Mouse (Mus musculus): ENCODE data around the gene BC052040.

Gene BC052040

DNA sequence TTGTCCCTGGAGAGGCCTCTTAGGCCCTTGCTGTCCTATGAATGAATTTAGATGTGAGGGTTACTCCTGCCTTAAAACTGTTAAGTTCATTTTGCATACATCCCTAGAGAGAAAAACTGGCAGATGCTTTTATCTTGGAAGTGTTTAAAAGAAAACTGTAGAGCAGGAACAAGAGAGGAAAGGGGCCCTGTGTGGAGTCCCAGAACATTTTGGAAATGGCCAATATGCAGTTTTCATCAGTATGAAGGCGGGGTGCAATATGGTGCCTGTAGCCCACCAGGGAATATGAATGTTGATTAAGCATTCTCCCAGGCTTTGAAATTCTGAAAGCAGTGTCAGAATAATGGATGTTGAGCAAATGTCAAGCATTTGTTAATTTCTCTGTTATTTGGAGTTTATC lies 19.8 kb downstream of the BC052040 start:
- DNase-seq (ENCODE audit: low read depth) = no peak

DNA sequence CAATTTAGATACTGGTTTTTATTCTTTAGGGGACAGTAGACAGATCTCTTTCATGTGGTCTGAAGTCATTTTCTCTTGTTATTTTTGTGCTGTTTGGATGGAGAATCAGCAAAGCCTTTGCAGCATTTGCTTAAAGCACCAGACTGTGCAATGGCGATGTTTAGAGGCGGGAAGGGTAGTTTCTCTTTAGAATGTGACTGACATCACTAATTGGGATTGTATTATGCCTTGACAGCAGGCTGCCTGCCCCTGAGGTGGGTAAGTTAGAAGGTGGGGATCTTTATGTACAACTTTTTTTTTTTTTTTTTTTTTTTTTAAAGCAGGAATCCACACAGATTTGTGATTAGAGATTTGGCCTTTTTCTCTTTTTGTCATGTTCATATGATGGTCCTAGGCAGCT lies 20.6 kb downstream of the BC052040 start:
- DNase-seq (ENCODE audit: low read depth) = no peak

DNA sequence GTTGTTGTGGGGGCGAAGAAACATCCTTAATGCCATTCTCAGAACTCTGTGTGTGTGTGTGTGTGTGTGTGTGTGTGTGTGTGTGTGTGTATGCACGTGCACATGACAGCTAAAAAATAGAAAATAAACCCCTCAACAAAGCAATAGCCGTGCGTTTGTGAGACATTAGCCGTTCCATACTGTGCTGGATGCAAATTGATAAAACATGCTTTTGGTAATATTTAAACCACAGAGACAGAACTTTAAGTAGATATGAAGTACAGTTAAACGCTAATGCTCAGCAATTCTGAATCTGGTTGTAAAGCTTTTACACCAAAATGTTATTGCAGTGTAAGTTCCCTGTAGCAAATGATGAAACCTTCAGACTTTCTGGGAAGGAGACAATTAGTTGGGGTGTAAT lies 22.6 kb downstream of the BC052040 start:
- DNase-seq (ENCODE audit: low read depth) = no peak

DNA sequence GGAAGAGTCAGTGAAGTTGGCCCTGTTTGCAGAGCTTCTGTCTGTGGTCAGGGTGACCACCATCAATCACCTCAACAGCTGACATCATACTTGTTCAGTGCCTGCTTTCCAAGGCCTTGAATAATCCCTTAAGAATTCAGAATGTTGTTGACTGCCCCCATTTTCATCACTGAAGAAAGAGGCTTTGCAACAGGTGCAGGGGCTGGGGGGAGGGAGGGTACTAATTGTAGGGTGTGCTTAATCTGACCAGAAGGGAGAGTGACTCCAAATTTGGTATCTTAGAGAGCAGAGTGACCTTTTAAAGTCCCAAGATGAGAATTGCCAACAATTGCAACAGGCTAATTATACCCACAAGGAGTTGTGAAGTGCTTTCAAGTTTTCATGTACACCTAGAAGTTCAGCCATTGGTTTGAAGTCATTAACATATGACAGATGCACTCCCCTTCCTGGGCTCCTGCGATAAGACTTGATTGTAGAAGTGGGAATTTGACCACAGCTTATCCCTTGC lies 24.4 kb downstream of the BC052040 start:
- DNase-seq (ENCODE audit: low read depth) = no peak

DNA sequence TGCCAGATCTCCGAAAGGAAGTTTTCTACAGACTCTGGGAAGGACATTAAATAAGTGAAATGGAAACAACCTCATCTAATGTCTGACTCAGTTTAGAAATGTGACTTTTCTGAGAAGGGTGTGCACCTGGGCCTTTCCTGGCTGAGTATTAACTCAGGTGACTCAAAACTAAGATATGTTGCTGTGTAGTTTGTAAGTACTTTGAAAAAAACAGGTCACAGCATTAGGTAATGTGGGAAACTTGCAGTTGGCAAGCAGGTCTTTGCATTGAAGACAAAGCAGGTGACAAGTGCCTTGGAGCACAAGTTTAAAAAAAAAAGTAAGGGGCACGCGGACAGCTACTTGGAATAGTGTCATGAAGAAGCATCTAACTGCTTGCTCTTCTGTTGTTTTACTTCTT lies 27.5 kb downstream of the BC052040 start:
- DNase-seq (ENCODE audit: low read depth) = no peak

DNA sequence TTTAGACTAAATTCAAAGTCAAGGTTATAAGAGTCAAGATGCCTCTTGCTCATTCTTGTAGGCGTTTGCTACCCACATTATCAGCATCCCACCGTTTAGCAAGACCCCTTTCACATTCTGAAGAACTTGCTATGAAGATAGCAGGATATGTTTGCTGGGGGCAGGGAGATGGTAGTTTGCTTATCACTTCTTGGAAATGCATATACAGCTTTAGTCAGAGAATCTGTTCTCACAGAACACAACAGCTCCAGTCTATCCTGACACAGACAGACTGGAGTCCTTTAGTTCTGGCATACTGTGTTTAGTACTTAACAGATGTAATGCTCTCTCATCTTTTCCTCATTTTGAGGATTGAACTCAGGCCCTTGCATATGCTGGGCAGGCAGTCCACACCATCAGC lies 28.6 kb downstream of the BC052040 start:
- no peak for DNase-seq (ENCODE audit: low read depth)

DNA sequence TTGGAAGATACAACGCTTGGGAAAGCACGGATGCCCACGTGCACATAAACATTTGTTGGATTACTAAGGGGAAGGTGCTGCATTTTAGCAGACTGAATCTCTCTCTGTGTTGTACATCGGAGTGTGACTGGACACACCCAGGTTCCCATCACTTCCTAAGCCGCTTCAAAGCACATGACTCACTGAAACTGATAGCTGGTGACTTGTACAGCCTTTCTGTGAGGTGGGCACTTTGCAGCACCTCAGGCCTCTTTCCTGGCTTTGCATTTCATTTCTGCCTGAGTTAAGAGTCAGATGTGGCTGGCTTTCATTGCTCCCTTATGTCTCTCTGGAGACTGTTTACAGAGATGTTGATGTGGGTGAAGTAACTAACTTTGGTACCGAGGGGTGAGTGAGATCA lies 29.0 kb downstream of the BC052040 start:
- no peak for DNase-seq (ENCODE audit: low read depth)

DNA sequence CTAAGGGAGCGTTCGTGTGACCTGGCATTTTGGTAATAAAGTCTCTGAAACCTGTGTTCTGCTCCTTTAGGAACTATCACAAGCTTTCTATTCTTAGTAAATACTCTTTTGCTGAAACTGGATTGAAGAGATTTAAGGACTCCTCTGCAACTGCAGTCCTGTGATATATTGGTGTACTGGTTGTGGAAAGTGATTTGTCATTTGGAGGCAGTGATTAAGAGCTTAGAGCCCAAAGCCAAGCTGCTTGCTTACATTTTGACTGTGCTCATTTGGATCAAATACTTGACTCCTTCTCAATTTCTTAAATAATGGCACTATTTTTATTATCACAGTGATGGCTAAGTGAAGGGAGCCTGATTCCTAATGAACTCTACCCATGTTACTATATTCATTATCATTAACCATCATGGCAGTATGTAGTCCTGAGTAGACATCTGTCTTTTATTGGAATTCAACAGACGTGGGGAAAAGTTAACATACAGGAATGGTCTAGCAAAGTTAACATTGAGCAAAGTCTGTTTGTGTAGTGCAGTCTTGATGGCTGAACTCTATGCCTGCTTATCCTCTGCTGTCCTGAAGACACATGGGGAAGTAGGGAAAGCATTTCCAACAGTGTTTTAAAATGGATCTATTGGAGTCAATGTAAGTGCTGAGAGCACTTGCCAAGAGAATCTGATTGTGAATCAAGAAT lies 32.5 kb downstream of the BC052040 start:
- DNase-seq (ENCODE audit: low read depth) = no peak

DNA sequence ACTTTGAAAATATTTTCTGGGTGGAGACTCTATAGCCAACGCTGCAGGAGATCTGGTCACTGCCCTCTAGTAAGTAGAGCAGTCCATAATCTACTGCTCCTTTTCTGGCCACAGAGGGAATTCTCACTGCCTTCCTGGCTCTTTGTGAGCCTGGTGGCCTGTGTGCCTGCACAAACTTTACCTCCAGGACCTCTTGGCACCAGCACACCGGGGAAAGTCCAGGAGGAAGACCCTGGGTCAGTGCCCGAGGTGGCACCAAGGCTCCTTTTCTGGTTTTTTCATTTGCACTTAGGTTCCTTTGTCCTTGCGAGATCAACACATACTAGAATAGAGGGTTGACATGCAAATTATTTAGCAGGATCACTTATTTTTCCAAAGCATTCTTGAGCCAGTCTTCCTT lies 47.0 kb downstream of the BC052040 start:
- DNase-seq (ENCODE audit: low read depth) = no peak

DNA sequence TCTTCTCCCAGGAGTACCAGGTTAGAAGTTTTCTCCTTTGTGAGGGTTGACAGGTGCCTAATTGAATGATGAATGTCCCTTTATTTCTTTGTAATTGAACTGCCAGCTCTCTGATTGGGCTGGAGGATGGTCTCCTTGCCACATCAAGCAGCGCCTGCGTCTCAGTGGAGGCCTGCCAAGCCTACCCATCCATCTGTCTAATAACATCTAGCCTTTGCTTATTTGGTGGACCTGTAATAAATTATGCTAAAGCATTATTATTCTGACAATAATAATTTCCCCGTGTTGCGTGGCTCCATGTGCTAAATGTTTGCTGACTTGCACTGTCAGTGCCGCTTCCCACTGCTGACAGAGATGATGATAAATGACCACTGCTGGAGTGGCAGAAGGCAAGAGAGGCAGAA lies 49.5 kb downstream of the BC052040 start:
- no peak for DNase-seq (ENCODE audit: low read depth)

DNA sequence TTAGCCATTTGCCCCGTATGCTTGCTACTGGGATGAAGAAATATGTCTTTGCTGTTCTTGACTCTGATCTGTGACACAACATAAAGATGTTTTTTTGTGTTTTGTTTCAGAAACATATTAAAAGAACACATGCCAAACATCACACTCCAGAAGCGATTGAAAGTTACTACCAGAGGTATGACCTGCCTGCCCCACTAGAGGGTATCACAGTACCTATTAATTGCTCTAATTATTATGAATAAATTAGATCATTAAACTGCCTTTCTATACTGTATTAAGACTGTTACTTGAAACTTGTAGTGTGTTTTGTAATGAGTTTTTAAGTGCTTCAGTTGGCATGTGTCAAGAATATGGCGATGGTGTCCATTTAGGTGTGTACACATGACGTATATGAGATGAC lies 50.3 kb downstream of the BC052040 start:
- no peak for DNase-seq (ENCODE audit: low read depth)

DNA sequence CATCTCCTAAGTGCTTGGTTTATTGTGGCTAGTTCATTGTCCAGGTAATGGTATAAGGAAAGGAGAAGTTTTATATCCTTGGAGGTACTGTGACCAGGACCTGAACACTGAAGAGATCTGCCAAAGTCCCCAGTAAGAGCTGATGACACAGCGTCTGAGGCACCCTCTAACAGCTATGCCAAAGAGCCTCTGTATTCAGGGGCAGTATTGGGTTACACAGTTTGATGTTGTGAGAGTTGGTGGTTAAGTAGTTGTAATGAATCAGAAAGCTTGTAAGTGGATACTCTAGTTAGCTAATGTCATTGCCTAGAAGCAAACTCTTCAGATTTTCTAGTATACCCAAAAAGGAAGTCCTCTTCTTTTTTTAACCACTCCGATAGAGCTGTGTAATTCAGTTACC lies 68.7 kb downstream of the BC052040 start:
- no peak for DNase-seq (ENCODE audit: low read depth)

DNA sequence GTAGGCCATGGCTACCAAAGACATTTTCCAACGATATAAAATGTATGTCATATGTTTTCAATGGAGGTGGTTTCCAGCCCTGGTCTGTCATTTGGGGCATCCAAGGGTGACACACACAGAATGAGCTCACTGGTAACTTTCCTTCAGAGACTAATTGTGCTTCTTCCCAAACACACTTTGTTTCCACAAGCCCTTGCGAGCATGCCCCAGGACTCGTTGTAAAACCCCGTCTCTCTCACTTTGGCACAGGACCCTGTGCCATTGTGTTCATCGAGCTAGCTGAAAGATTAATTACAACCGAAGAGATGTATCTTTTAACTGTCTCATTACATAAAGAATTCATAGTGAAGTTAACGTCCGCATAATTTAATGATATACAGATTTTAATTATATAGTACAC lies 78.2 kb downstream of the BC052040 start:
- DNase-seq (ENCODE audit: low read depth) = no peak

DNA sequence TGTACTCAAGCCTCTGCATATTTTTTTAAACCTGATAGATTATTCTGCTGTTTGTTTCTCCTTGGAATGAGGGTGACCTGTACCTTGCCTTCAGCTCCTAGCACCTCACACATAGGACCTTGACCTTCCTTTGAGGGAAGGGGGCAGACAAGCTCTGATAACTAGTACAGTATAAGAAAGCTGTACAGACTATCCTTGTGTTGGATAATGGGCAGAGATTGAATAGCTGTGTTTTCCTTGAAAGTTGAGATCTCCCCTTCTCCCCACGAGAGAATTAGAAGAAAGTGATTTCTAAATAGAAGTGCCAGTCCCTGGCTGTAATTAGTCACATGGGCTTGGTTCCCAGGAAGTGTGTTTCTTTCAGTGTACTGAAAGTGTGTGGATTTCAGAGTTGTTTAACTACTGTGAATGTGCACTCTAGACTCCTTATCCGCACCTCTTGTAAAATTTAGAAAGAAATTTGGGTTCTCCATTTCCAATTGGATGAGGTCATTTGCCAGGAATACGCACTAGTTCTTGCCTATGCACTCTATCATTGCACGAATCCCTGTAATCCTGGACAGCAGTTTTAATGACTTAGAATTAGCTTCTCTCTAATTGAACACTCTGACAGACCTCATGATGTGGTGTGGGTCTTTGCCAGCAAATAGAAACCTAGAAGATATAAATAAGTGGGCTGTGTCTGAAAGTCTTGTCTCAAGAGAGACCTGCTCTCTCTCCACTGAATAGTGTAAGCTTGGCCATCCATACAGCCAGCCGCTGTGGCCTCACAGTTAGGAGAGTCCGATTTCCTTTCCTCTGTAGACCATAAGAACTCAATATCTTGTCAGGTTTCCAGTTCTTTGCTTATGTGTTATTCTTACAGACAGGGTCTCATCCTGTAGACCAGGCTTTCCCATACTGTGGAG lies 79.0 kb downstream of the BC052040 start:
- DNase-seq (ENCODE audit: low read depth) = no peak

DNA sequence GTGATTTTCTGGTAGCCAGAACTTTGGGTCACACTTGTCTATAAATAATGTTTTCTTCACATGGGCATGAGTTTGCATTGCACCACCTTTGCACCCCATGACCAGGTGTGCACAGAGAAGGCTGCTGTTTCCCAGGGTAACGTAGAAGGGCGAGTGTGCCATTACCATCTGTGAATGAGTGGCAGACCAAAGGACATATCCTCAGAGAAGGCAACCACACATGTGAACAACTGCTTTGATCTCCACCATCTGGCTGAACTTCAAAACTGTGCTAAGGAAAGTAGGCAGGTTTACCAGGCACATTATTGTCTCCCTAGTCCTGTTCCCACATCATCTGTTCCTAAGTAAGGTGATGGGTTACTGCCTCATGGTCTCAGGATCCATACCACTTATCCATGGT lies 86.0 kb downstream of the BC052040 start:
- DNase-seq (ENCODE audit: low read depth) = no peak

DNA sequence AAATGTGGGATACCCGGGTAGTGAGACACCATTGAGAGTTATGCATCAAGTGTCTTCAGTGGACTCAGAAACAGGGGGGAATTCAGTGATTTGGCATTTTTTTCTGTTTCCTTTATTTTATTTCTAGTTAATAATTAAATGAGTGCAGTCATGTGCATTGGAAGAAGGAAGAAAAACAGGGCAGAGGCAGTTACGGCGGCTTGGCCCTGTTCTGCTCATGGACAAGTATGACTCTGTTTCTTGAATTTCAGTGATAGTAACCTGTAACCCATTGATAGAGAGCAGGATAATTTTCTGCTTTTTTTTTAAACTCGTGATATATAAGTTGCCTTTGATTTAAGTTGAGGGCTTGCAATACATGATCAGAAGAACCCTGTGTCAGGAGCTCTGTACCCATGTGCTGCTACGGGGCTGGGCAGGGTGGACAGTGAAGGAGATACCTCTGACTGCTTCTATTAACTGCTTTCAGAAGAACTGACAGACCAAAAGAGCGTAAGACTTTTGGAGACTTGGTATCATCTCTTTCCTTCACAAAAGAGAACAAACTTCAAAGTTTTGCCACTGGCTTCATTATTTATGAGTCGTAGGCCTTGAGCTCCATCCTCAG lies 91.6 kb downstream of the BC052040 start:
- DNase-seq (ENCODE audit: low read depth) = no peak

DNA sequence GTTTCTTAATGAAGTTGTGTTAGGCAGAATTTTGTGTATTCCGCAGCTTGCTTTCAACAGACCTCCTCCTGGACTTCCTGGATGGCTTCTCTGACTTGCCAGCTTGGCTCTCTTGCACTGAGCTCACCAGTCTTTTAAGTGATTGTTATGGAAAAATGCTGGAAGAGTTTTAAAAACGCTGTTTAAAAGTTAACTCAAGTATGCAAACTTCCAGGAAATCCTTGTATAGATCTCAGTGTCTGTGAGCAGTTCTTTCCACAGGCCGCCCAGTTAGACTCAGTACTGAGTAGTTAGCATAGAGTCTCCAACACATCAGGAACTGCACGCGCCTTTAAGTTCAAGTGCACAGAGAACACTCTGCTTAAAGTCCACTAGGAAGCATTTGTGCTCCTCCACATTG lies 97.3 kb downstream of the BC052040 start:
- DNase-seq (ENCODE audit: low read depth) = no peak

DNA sequence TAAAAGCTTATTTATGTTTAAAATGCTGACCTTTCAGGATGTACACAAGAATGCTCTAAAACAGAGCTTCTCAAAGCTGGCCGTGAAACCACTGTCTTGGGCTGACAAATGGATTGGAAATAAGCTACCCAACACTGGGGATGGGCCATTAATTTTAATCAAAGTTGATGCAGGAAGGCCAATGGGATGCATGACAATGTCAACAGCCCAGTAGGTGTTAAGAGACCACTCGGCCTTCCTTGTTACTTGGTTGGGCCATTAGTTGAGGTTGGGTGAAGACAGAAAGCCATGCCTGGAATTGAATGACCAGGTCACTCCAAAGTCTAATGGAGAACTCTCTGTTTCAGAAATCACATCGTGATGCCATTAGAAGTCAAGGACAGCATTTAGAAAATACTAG lies 103.7 kb downstream of the BC052040 start:
- DNase-seq (ENCODE audit: low read depth) = no peak

DNA sequence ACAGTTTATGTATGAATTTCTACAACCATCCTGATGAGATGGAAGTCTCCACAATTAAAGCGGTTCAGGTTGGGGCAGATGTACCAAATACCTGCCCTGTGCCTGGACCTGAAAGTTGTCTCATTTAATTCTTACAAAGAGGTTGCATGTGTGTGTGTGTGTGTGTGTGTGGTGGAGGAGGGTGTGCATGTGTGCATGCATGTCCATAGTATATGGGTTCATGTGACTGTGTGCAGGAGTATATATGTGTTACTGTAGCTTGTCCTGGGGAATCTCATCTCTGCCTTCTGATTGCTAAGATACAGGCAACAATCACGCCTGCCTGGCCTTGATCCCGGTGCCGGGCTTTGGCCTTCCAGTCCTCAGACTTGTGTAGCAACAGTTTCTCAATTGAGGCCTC lies 106.1 kb downstream of the BC052040 start:
- DNase-seq (ENCODE audit: low read depth) = no peak

DNA sequence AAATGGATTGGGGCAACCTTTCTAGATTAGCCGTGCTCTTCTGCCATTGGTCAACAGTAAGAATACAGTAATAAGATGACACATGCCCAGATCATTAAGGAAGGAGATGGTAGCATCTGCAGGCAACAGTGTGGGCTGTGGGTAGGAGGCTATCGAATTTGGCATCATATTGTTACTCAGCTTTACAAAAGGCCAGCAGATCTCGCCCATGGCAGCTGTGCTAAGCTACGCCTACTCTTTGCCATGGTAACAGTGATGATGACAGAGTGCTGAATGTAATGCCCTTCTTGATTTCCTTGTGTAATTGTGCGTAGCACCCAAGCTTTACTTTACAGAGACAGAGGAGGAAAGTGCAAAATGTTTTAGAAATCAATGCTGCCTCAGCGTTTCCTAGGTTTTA lies 106.8 kb downstream of the BC052040 start:
- DNase-seq (ENCODE audit: low read depth) = no peak

DNA sequence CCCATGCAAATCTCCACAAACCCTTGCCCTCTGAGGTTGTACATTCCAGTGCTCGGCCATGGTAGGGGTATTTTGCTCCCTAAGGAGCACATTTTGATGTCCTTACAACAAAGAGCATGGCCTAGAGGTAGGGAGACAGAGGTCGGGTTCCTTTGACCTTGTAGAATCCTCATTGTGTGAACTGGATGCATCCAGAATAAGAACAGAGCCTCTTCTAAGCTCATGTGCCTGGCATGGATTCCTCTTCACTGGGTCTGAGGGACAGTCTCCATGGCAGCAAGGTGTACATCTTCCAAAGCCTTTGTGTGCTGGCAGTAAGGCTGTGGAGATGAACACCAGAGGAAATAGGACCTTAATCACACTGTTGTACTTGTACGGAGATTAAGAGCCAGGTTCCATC lies 112.3 kb downstream of the BC052040 start:
- no peak for DNase-seq (ENCODE audit: low read depth)

DNA sequence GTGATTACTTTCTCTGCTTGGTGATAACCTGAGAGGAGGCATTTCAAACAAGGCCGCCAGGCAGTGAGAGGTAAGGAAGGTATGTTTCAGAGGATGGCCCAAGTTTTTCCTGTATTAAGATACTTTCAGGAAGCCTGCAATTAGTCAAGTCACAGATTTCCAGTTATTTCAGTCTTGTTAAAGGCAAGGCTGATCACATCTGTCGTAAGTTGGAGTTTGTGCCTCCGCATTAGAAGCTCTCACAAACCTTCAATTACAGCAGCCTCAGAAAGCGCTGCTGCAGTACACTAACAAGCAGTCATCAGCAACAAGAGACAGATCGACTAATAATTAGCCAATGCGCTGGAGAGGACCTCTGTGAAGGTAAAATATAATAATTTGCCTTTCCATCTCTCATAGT lies 112.9 kb downstream of the BC052040 start:
- no peak for DNase-seq (ENCODE audit: low read depth)

DNA sequence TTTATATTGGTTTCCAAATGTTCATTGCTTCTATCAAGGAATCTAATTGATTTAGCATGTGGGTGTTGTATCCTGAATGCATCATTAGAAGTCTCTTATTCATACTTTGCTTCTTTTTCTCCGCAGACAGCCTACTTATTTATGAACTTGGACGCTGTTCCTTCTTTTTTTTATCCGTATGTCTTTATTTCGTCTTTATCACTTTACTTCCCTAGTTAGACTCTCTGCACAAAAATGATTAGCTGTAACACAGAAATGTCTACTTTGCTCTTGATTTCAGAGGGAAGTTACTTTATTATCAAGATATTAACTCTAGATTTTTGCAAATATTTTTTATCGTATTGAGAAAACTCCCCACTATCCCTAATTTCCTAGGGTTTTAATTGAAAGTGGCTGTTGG lies 117.5 kb downstream of the BC052040 start:
- DNase-seq (ENCODE audit: low read depth) = no peak
